Mouse (Mus musculus) limb, embryonic 11.5 days (tissue): ENCODE measurements around the gene Tmem63b. TPM values are rescaled to one million over a fixed set of nuclear protein-coding genes. Genes with fewer than 3 reads are reported as not detected.
A peak's percentile ranks its signal among the peaks of the same experiment; 100 is the strongest.

Experiments used
- ATAC-seq: fragments of 200-750 bp; cut with Nextera tagmentation; 2 replicates; pipeline ENCODE4 v1.8.0; 2017; ENCODE audit warnings: low read depth; ENCODE audit not compliant: insufficient number of reproducible peaks, low FRiP score, low TSS enrichment
- DNase-seq: peaks from one replicate; pipeline ENCODE4 v3.0.0-alpha.2; 2015; ENCODE audit warnings: low spot score
- H3K27ac ChIP-seq: fragments of 300-500 bp; sonication (generic); replicated peaks from 2 replicates; pipeline ENCODE4 v1.5.1; 2014; ENCODE audit warnings: low read depth, mild to moderate bottlenecking, low read length
- H3K27me3 ChIP-seq: fragments of 300-500 bp; sonication (generic); 2 replicates; pipeline ENCODE4 v1.6.1; 2014; ENCODE audit warnings: mild to moderate bottlenecking, low read length, mixed read lengths; ENCODE audit not compliant: control insufficient read depth, insufficient read depth
- H3K36me3 ChIP-seq: fragments of 300-500 bp; sonication (generic); 2 replicates; pipeline ENCODE4 v1.6.1; 2014; ENCODE audit warnings: mild to moderate bottlenecking, low read length, moderate library complexity, mixed read lengths; ENCODE audit not compliant: control insufficient read depth, insufficient read depth
- H3K4me1 ChIP-seq: fragments of 300-500 bp; sonication (generic); 2 replicates; pipeline ENCODE4 v1.6.1; 2014; ENCODE audit warnings: low read length, mixed read lengths; ENCODE audit not compliant: control insufficient read depth, insufficient read depth
- H3K4me2 ChIP-seq: fragments of 300-500 bp; sonication (generic); 2 replicates; pipeline ENCODE4 v1.6.1; 2014; ENCODE audit warnings: low read depth, mild to moderate bottlenecking, moderate library complexity; ENCODE audit not compliant: severe bottlenecking
- H3K4me3 ChIP-seq: fragments of 300-500 bp; sonication (generic); 2 replicates; pipeline ENCODE4 v1.5.1; 2014; ENCODE audit warnings: low read depth, low read length
- H3K9ac ChIP-seq: fragments of 300-500 bp; sonication (generic); 2 replicates; pipeline ENCODE4 v1.6.1; 2014; ENCODE audit warnings: mild to moderate bottlenecking, low read length
- H3K9me3 ChIP-seq: fragments of 300-500 bp; sonication (generic); 2 replicates; pipeline ENCODE4 v1.6.1; 2016; ENCODE audit warnings: low read length; ENCODE audit not compliant: control insufficient read depth
- WGBS: fragments of 180-500 bp; shearing (Covaris S2); extraction: QIAGEN DNeasy Blood & Tissue Kit; methylation state at CpG from one replicate; pipeline ENCODE4 v1.1.7; 2014; 5-methylcytosine and 5-hydroxymethylcytosine counted together
- polyA plus RNA-seq: library from polyadenylated mRNA; unstranded; fragments of >200 nt; fragmentation: Nextera tagmentation; extraction: Ambion mirVana; gene quantifications from 2 replicates; pipeline ENCODE4 v1.2.1, GENCODE M21; 2014

Tmem63b gene
- polyA plus RNA-seq, 1 experiment from 2014 or later, result 23.3 TPM

GRCm38 (mm10) chr17:45655820-45656219 lies 30.9 kb downstream of the Tmem63b start:
- H3K9me3 ChIP-seq, result no peaks in the 10 kb centered on the region
- H3K4me1 ChIP-seq, result no peaks in the 10 kb centered on the region
- H3K27me3 ChIP-seq, result no peaks in the 10 kb centered on the region
- H3K4me2 ChIP-seq, result no peak overlapping the region
- WGBS, result 27% methylated on average over 6 of the region's 6 CpGs
- H3K4me3 ChIP-seq, result no peak overlapping the region
- ATAC-seq, result no peak
- H3K27ac ChIP-seq, result no peak overlapping the region
- DNase-seq, result peak; percentile 39
- no peak overlapping the region for H3K9ac ChIP-seq
- H3K36me3 ChIP-seq, result no peaks in the 10 kb centered on the region

DNA sequence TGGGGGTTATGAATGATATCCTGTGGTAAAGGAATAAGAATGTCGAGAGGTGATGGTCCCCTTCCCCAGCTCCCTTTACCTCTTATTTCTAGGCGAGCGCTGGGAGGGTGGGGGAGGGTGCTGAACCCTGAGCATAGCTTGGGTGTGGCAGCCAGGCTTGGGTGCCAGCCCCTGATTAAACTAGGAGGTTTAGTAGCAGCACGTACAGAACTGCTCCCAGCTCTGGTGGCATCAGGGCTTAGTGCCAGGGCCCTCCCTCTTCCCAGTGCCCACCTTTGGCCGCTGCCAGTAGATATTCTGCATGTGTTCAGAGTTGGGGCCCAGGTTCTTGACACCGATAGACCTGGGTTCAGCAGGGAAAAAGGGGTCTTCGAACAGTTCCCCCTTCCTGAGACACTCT lies 33.5 kb downstream of the Tmem63b start:
- H3K4me3 ChIP-seq, result no peak overlapping the region
- WGBS, result 65% methylated on average over 7 of the region's 7 CpGs
- H3K36me3 ChIP-seq, result no peaks in the 10 kb centered on the region
- H3K4me2 ChIP-seq, result no peak overlapping the region
- DNase-seq (no peak), ATAC-seq (no peak)
- H3K4me1 ChIP-seq, result no peaks in the 10 kb centered on the region
- no peak overlapping the region for H3K27ac ChIP-seq
- no peaks in the 10 kb centered on the region for H3K27me3 ChIP-seq
- no peaks in the 10 kb centered on the region for H3K9me3 ChIP-seq
- H3K9ac ChIP-seq, result no peak overlapping the region

DNA sequence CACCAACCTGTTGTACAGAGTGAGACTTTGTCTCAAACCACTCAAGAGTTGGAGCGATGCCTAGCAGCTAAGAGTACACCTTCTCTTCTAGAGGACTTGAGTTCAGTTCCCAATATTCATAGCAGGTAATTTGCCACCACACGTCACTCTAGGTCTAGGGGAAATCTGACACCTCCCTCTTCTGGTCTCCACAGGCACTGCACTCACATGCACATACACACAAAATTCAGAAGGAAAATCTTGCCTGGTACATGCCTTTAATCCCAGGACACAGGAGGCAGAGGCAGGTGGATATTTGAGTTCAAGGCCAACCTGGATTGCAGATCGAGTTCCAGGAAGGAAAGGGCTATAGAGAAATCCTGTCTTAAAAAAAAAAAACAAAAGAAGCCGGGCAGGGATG lies 42.5 kb downstream of the Tmem63b start:
- H3K4me2 ChIP-seq, result no peak overlapping the region
- ATAC-seq, result no peak
- no peak overlapping the region for H3K9ac ChIP-seq
- H3K9me3 ChIP-seq, result no peaks in the 10 kb centered on the region; the same call in 1 of the 2 replicates
- no peaks in the 10 kb centered on the region for H3K36me3 ChIP-seq
- WGBS, result 86% methylated on average over 4 of the region's 4 CpGs
- no peak overlapping the region for H3K27ac ChIP-seq
- DNase-seq, result no peak
- no peaks in the 10 kb centered on the region for H3K27me3 ChIP-seq
- H3K4me1 ChIP-seq, result no peaks in the 10 kb centered on the region
- no peak overlapping the region for H3K4me3 ChIP-seq

- no peaks in the 10 kb centered on the region; the same call in 1 of the 2 replicates for H3K9me3 ChIP-seq
These were observed 44.0 kb downstream of the Tmem63b start for GRCm38 (mm10) chr17:45642701-45643100.

GRCm38 (mm10) chr17:45641981-45642380 lies 44.7 kb downstream of the Tmem63b start:
- 94% methylated on average over 8 of the region's 8 CpGs for WGBS

More at GRCm38 (mm10) chr17:45642701-45643100, 44.0 kb downstream of the Tmem63b start:
- Histone ChIP-seq H3K4me3 (no peak overlapping the region), H3K36me3 (no peaks in the 10 kb centered on the region), H3K9ac (no peak overlapping the region), H3K4me2 (no peak overlapping the region), H3K27me3 (no peaks in the 10 kb centered on the region), H3K4me1 (no peaks in the 10 kb centered on the region), H3K27ac (no peak overlapping the region)
- ATAC-seq (no peak), DNase-seq (peak; percentile 86)
- WGBS, result 25% methylated on average over 12 of the region's 12 CpGs

GRCm38 (mm10) chr17:45638596-45639295 lies 48.0 kb downstream of the Tmem63b start:
- Histone ChIP-seq H3K9me3 (no peaks in the 10 kb centered on the region), H3K4me1 (no peaks in the 10 kb centered on the region), H3K9ac (no peak overlapping the region), H3K27ac (no peak overlapping the region), H3K27me3 (no peaks in the 10 kb centered on the region), H3K36me3 (no peaks in the 10 kb centered on the region), H3K4me3 (no peak overlapping the region), H3K4me2 (no peak overlapping the region)
- DNase-seq (no peak), ATAC-seq (no peak)
- WGBS, result 80% methylated on average over 16 of the region's 16 CpGs

More at GRCm38 (mm10) chr17:45641981-45642380, 44.7 kb downstream of the Tmem63b start:
- Histone ChIP-seq H3K4me3 (no peak overlapping the region), H3K9me3 (no peaks in the 10 kb centered on the region; the same call in 1 of the 2 replicates), H3K36me3 (no peaks in the 10 kb centered on the region), H3K27ac (no peak overlapping the region), H3K4me1 (no peaks in the 10 kb centered on the region), H3K9ac (no peak overlapping the region), H3K4me2 (no peak overlapping the region), H3K27me3 (no peaks in the 10 kb centered on the region)
- no peak for DNase-seq
- no peak for ATAC-seq

- Histone ChIP-seq H3K4me2 (no peak overlapping the region), H3K9me3 (no peaks in the 10 kb centered on the region), H3K4me3 (no peak overlapping the region), H3K27ac (no peak overlapping the region), H3K4me1 (peaks cover 7% of the 10 kb centered on the region; the same call in 1 of the 2 replicates), H3K27me3 (no peaks in the 10 kb centered on the region), H3K36me3 (no peaks in the 10 kb centered on the region), H3K9ac (no peak overlapping the region)
- WGBS, result 82% methylated on average over 5 of the region's 5 CpGs
- ATAC-seq (no peak), DNase-seq (no peak)
These were observed 52.7 kb downstream of the Tmem63b start for GRCm38 (mm10) chr17:45634033-45634432.

GRCm38 (mm10) chr17:45631940-45632339 lies 54.8 kb downstream of the Tmem63b start:
- DNase-seq, result no peak
- Histone ChIP-seq H3K4me1 (peaks cover 7% of the 10 kb centered on the region; the same call in 1 of the 2 replicates), H3K36me3 (no peaks in the 10 kb centered on the region), H3K27ac (no peak overlapping the region), H3K4me3 (no peak overlapping the region), H3K4me2 (no peak overlapping the region), H3K9ac (no peak overlapping the region), H3K9me3 (no peaks in the 10 kb centered on the region), H3K27me3 (no peaks in the 10 kb centered on the region)
- ATAC-seq, result no peak
- 82% methylated on average over 6 of the region's 6 CpGs for WGBS
